Mouse (Mus musculus) limb, embryonic 13.5 days (tissue): Measurements from ENCODE around the gene Saxo1. TPM values are rescaled to one million over a fixed set of nuclear protein-coding genes. Genes with fewer than 3 reads are reported as not detected.
A peak's percentile ranks its signal among the peaks of the same experiment; 100 is the strongest.

Source experiments
- ATAC-seq: fragments of 200-750 bp; cut with Nextera tagmentation; 2 replicates; pipeline ENCODE4 v1.8.0; 2017; ENCODE audit warnings: low read depth, moderate number of reproducible peaks, moderate TSS enrichment; ENCODE audit not compliant: low FRiP score
- H3K27ac ChIP-seq: fragments of 300-500 bp; sonication (generic); 2 replicates; pipeline ENCODE4 v1.5.1; 2015; ENCODE audit warnings: inconsistent platforms, mild to moderate bottlenecking, moderate library complexity
- H3K27me3 ChIP-seq: fragments of 300-500 bp; sonication (generic); 2 replicates; pipeline ENCODE4 v1.6.1; 2015; ENCODE audit warnings: mild to moderate bottlenecking, inconsistent platforms
- H3K36me3 ChIP-seq: fragments of 300-500 bp; sonication (generic); 2 replicates; pipeline ENCODE4 v1.6.1; 2015; ENCODE audit warnings: inconsistent platforms, mild to moderate bottlenecking, moderate library complexity
- H3K4me1 ChIP-seq: fragments of 300-500 bp; sonication (generic); 2 replicates; pipeline ENCODE4 v1.6.1; 2015; ENCODE audit warnings: inconsistent platforms
- H3K4me2 ChIP-seq: fragments of 300-500 bp; sonication (generic); replicated peaks from 2 replicates; pipeline ENCODE4 v1.6.1; 2015; ENCODE audit warnings: inconsistent platforms, mild to moderate bottlenecking, moderate library complexity
- H3K4me3 ChIP-seq: fragments of 300-500 bp; sonication (generic); 2 replicates; pipeline ENCODE4 v1.5.1; 2015; ENCODE audit warnings: moderate library complexity, mild to moderate bottlenecking, inconsistent platforms
- H3K9ac ChIP-seq: fragments of 300-500 bp; sonication (generic); 2 replicates; pipeline ENCODE4 v1.6.1; 2015; ENCODE audit warnings: mild to moderate bottlenecking, inconsistent platforms
- H3K9me3 ChIP-seq: fragments of 300-500 bp; sonication (generic); 2 replicates; pipeline ENCODE4 v1.6.1; 2016; ENCODE audit warnings: inconsistent platforms
- WGBS: fragments of 180-500 bp; shearing (Covaris S2); methylation state at CpG from one replicate; pipeline ENCODE4 v1.1.7; 2015; 5-methylcytosine and 5-hydroxymethylcytosine counted together
- polyA plus RNA-seq: library from polyadenylated mRNA; unstranded; fragments of >200 nt; fragmentation: Nextera tagmentation; extraction: Ambion mirVana; gene quantifications from 2 replicates; pipeline ENCODE4 v1.2.1, GENCODE M21; 2015

The Saxo1 gene
- polyA plus RNA-seq, 1 experiment from 2014 or later: 0.19 TPM

GRCm38 (mm10) chr4:86413388-86413787 is 144.7 kb downstream of the Saxo1 start:
- ATAC-seq: no peak
- Histone ChIP-seq H3K4me1 (peaks cover 34% of the 10 kb centered on the region), H3K9ac (no peak overlapping the region), H3K27me3 (no peaks in the 10 kb centered on the region), H3K4me2 (no peak overlapping the region), H3K36me3 (peaks cover 13% of the 10 kb centered on the region), H3K27ac (no peak overlapping the region), H3K9me3 (no peaks in the 10 kb centered on the region), H3K4me3 (no peak overlapping the region)
- 55% methylated on average over 3 of the region's 3 CpGs for WGBS

DNA sequence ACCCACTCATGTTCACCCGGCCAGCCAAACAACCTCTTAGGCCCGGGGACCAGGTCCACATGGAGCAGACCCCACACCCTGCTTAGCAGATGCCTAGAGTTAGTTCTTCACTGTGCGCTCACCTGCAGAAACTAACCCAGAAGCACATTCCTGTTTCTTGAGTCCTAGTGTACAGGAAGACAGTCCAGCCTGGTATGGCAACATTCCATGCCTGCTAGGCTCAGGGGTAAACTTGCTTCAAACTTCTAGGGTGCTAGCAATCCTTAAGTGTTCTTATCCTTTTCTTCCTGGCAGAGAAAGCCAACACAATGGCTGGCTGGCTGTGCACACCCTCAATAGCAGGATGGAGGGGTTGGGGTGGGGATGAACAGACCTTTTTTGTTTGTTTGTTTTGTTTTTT is 147.2 kb downstream of the Saxo1 start:
- Histone ChIP-seq H3K36me3 (peaks cover 4% of the 10 kb centered on the region; the same call in 1 of the 2 replicates), H3K4me1 (peaks cover 47% of the 10 kb centered on the region), H3K9ac (no peak overlapping the region), H3K9me3 (no peaks in the 10 kb centered on the region), H3K4me2 (no peak overlapping the region), H3K27ac (no peak overlapping the region), H3K27me3 (no peaks in the 10 kb centered on the region), H3K4me3 (no peak overlapping the region)
- ATAC-seq: no peak
- WGBS: 88% methylated on average over 3 of the region's 3 CpGs

- Histone ChIP-seq H3K4me1 (peaks cover 42% of the 10 kb centered on the region), H3K4me3 (no peak overlapping the region), H3K9ac (no peak overlapping the region), H3K9me3 (no peaks in the 10 kb centered on the region), H3K27ac (peak overlapping the region; percentile 72), H3K27me3 (no peaks in the 10 kb centered on the region), H3K36me3 (peaks cover 4% of the 10 kb centered on the region; the same call in 1 of the 2 replicates), H3K4me2 (no peak overlapping the region)
- 46% methylated on average over 9 of the region's 9 CpGs for WGBS
- no peak for ATAC-seq
These were observed 149.7 kb downstream of the Saxo1 start for GRCm38 (mm10) chr4:86408421-86408820.

GRCm38 (mm10) chr4:86407200-86407527 is 151.0 kb downstream of the Saxo1 start:
- H3K27me3 ChIP-seq: no peaks in the 10 kb centered on the region
- H3K4me2 ChIP-seq: no peak overlapping the region
- ATAC-seq: no peak; the same call in 1 of the 2 replicates
- peak overlapping the region; percentile 72 for H3K27ac ChIP-seq
- 44% methylated on average over 3 of the region's 3 CpGs for WGBS
- H3K4me3 ChIP-seq: no peak overlapping the region
- H3K4me1 ChIP-seq: peaks cover 40% of the 10 kb centered on the region
- no peaks in the 10 kb centered on the region for H3K9me3 ChIP-seq
- no peak overlapping the region for H3K9ac ChIP-seq
- H3K36me3 ChIP-seq: peaks cover 4% of the 10 kb centered on the region; the same call in 1 of the 2 replicates

DNA sequence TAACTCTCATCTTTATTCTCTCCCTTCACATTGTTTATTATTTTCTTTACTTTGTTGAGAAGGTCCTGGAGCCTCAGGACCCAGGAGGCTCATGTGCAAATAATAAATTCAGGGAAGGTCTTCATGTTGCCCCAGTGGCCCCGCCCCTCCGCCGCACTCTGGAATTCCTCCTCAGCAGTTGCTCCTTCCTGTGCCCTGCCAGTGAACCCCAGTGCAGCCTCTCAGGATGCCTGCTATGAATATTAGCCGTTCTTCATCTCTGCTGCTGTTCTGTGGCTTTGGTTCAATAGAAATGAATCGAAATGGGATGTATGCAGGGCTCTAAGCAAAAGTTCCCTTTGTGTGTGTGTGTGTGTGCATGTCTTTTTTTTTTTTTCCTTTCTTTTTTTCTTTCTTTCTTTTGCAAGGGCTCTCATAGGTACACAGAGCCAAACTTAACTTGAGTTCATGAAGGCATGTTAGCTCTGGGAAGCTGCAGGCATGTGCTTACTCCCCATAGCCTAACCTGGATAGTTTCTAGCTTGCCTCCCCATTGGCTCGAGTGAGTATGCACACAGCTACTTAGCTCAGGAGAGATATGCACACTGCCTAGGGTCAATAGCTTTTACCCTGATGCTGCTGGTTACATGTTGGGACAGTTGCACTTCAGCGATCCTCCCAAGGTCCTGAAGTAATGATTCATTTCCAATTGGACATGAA is 151.5 kb downstream of the Saxo1 start:
- Histone ChIP-seq H3K9me3 (no peaks in the 10 kb centered on the region), H3K4me1 (peaks cover 40% of the 10 kb centered on the region), H3K4me2 (no peak overlapping the region), H3K9ac (no peak overlapping the region), H3K27ac (peak overlapping the region; percentile 72), H3K27me3 (no peaks in the 10 kb centered on the region), H3K36me3 (peaks cover 4% of the 10 kb centered on the region; the same call in 1 of the 2 replicates), H3K4me3 (no peak overlapping the region)
- 38% methylated on average over 7 of the region's 7 CpGs for WGBS
- ATAC-seq: peak; percentile 45; the same call in 1 of the 2 replicates

- ATAC-seq: no peak
- Histone ChIP-seq H3K9ac (no peak overlapping the region), H3K4me3 (no peak overlapping the region), H3K4me2 (no peak overlapping the region), H3K27me3 (no peaks in the 10 kb centered on the region), H3K4me1 (peaks cover 33% of the 10 kb centered on the region), H3K9me3 (no peaks in the 10 kb centered on the region), H3K27ac (no peak overlapping the region), H3K36me3 (no peaks in the 10 kb centered on the region; the same call in 1 of the 2 replicates)
- WGBS: 57% methylated on average over 3 of the region's 3 CpGs
These were observed 157.0 kb downstream of the Saxo1 start for GRCm38 (mm10) chr4:86401116-86401515.

DNA sequence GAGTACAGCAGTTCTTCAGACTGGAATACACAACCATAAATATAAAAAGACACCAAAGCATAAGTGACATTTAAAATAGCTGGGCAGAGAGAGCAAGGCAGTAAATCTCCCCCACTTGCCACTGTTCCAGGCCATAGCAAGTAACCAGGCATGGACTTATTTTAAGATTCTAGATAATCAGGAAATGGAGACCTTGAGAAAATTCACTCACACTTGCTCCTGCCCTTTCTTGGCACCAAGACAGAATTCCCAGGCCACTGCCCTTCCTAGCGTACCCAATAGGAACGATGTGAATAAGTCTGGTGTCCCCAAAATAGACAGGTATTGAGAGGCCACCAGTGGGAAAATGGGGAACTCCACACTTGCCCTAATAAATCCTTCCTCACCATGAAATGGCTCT is 160.7 kb downstream of the Saxo1 start:
- Histone ChIP-seq H3K36me3 (no peaks in the 10 kb centered on the region), H3K27ac (peak overlapping the region; percentile 6; the same call in 1 of the 2 replicates), H3K9me3 (no peaks in the 10 kb centered on the region), H3K4me3 (no peak overlapping the region), H3K27me3 (no peaks in the 10 kb centered on the region), H3K9ac (no peak overlapping the region), H3K4me1 (peaks cover 57% of the 10 kb centered on the region), H3K4me2 (no peak overlapping the region)
- no peak for ATAC-seq
- WGBS: 64% methylated on average over 2 of the region's 2 CpGs

DNA sequence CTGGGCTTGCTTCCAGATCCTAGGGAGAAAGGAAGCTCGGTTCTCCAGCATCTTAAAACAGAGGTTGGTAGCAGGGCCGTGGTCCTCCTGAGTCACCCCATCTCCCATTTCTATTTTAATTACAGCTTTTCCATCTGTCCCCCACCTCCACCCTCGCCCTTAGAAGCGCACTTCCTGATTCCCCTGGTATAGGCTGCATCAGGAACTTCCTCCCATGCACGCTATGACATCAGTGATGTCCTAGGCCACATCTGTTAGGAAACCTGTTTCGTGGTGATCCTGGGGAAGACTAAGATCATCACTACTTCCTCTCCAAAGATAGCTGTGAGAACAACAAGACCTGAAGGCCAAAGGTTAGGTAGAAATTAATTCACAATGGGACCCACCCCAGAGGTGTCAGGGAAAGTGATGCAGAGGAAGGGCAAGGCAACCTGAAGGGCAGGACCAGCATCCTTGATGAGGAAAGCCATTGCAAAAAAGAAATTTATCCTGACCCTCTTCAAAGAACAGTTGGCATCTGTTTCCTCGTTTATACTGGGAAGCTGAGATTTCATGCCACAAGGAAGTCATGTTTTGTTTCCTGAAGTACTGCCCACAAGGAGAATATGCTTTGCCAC is 161.3 kb downstream of the Saxo1 start:
- no peak overlapping the region for H3K9ac ChIP-seq
- no peak for ATAC-seq
- peaks cover 57% of the 10 kb centered on the region for H3K4me1 ChIP-seq
- H3K27me3 ChIP-seq: no peaks in the 10 kb centered on the region
- H3K4me3 ChIP-seq: no peak overlapping the region
- H3K27ac ChIP-seq: no peak overlapping the region
- H3K36me3 ChIP-seq: no peaks in the 10 kb centered on the region
- no peak overlapping the region for H3K4me2 ChIP-seq
- no peaks in the 10 kb centered on the region for H3K9me3 ChIP-seq
- WGBS: 78% methylated on average over 7 of the region's 7 CpGs

DNA sequence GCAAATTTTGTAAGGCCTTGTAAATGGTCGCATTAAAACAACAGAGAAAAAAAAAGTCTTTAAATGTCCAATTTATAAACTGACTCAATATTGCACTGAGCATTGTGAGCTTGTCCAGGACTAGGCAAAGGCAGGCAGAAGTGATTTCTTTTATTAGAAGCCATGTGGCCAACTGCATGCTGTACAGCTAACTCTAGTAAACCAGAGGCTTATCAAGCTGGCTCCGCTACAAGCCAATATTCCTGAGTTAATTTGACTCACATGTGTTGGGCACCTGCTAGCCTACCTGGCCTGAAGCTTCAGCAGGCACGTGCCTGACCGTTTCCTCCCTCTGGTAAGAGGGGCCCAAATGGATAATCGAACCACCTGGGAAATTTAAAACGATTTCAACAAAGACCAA is 162.5 kb downstream of the Saxo1 start:
- Histone ChIP-seq H3K4me2 (no peak overlapping the region), H3K27me3 (no peaks in the 10 kb centered on the region), H3K9ac (no peak overlapping the region), H3K36me3 (no peaks in the 10 kb centered on the region), H3K4me1 (peaks cover 53% of the 10 kb centered on the region), H3K27ac (peak overlapping the region; percentile 74; the same call in 1 of the 2 replicates), H3K4me3 (no peak overlapping the region), H3K9me3 (no peaks in the 10 kb centered on the region)
- peak; percentile 78 for ATAC-seq
- 24% methylated on average over 6 of the region's 6 CpGs for WGBS

Other genes with a start within 250 kb of the Saxo1 start
- gene Rraga, start 17.3 kb upstream of the Saxo1 start, polyA plus RNA-seq: 86.9 and 89.2 TPM in 2 replicates
- 16.5 and 18.2 TPM in 2 replicates for gene Haus6, start 53.7 kb upstream of the Saxo1 start, polyA plus RNA-seq
- gene Plin2, start 111.7 kb upstream of the Saxo1 start, polyA plus RNA-seq: 86.6 and 88.0 TPM in 2 replicates
- 8.1 and 9.0 TPM in 2 replicates for gene Dennd4c, start 190.2 kb upstream of the Saxo1 start, polyA plus RNA-seq